Comparison of ENCODE assay signal across 8 mouse cellular contexts in the genomic region with DNA sequence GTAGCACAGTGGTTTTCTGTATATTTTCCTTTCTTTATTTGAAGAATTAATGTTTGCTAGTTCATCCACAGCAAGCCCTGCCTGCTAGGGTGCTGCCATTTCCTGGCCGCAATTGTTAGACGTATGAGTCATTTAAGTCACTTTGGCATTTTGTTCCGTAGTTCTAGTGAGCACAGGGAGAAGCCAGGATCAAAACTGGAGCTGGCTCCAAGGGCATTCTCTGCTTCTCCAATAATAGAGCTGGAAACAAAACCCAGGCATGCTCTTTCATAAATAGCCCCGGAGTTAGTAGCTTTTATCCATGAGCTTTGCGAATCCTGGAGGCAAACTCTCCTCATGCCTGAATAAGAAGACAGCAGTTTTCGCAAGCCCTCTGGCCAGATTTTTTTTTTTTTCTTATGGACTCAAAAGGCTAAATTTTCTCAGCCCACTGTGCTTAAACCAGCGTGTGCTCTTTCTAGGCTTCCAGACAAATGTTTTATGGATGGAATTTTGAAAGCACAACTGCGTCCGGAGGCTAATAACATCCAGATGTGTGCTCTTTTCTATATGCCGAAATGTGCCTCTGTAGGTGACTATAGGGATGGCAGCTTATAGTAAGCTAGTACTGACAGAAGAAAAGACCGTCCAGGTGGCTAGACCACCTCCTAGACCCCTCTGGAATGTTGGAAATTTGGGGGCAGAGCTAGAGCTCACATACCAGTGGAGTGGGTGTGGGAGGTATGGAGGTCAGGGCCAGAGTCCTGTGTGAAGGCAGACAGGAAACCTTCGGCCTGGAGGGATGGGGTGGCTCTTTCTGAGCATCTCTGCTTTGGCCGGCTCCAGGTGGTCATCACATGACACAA. TPM values are rescaled to one million over a fixed set of nuclear protein-coding genes. Genes with fewer than 3 reads are reported as not detected.
DNase-seq lines count a peak whose midpoint lies in the region; ATAC-seq and TF ChIP-seq lines count a peak whose summit lies in the region.

No protein-coding gene starts in this region.

- peak overlapping the region; percentile 84 for H3K9ac ChIP-seq in hindbrain, embryonic 13.5 days
- peak overlapping the region; percentile 77 for H3K9ac ChIP-seq in midbrain, embryonic 11.5 days (ENCODE audit: low read length)

- H3K4me3 ChIP-seq in E14TG2a.4 (replicated peaks; ENCODE audit: low read length) = peak overlapping the region; percentile 82
- peak overlapping the region; percentile 64 for H3K4me3 ChIP-seq in erythroblast, embryonic 14.5 days (replicated peaks)
- H3K4me3 ChIP-seq in hindbrain, embryonic 13.5 days = peak overlapping the region; percentile 73
- H3K4me3 ChIP-seq in midbrain, embryonic 11.5 days (ENCODE audit: low read depth, low read length) = peak overlapping the region; percentile 66

- peak; percentile 20 for TF ChIP-seq CTCF in E14TG2a.4 (conservative IDR thresholded peaks at IDR 0.05; ENCODE audit: low read length)

- H3K36me3 ChIP-seq in E14TG2a.4 (ENCODE audit: insufficient read depth, low read length) = peaks cover 9% of the 10 kb centered on the region
- H3K36me3 ChIP-seq in erythroblast, embryonic 14.5 days (ENCODE audit: control insufficient read depth) = peaks cover 3% of the 10 kb centered on the region; the same call in 1 of the 2 replicates
- 0 out of 2 replicates have a peak, but pooled peaks cover 6% of the 10 kb centered on the region for H3K36me3 ChIP-seq in hindbrain, embryonic 13.5 days
- no peaks in the 10 kb centered on the region for H3K36me3 ChIP-seq in midbrain, embryonic 11.5 days (ENCODE audit: control insufficient read depth, insufficient read depth, low read length)

- peak overlapping the region; percentile 95 for H3K4me2 ChIP-seq in hindbrain, embryonic 13.5 days
- peak overlapping the region; percentile 99 for H3K4me2 ChIP-seq in midbrain, embryonic 11.5 days

- DNase-seq in frontal cortex, postnatal 25 days (ENCODE audit: low spot score in 2 of 2) = no peak
- peak; percentile 97 for DNase-seq in midbrain, embryonic 11.5 days (ENCODE audit: low spot score, missing footprints)
- DNase-seq in cerebellum, adult 9-10 months = no peak
- no peak for DNase-seq in ovary, postnatal 10 days (ENCODE audit: low spot score)

- peaks cover 14% of the 10 kb centered on the region for H3K4me1 ChIP-seq in E14TG2a.4 (replicated peaks; ENCODE audit: low read depth, low read length)
- H3K4me1 ChIP-seq in erythroblast, embryonic 14.5 days (ENCODE audit: control insufficient read depth) = peaks cover 15% of the 10 kb centered on the region
- peaks cover 29% of the 10 kb centered on the region for H3K4me1 ChIP-seq in hindbrain, embryonic 13.5 days (replicated peaks)
- peaks cover 10% of the 10 kb centered on the region for H3K4me1 ChIP-seq in midbrain, embryonic 11.5 days (ENCODE audit: control insufficient read depth, insufficient read depth, low read length)

- H3K27me3 ChIP-seq in E14TG2a.4 (ENCODE audit: insufficient read depth, low read length) = peaks cover 31% of the 10 kb centered on the region
- H3K27me3 ChIP-seq in erythroblast, embryonic 14.5 days (ENCODE audit: control insufficient read depth) = peaks cover 19% of the 10 kb centered on the region
- no peaks in the 10 kb centered on the region for H3K27me3 ChIP-seq in hindbrain, embryonic 13.5 days
- no peaks in the 10 kb centered on the region; the same call in 1 of the 2 replicates for H3K27me3 ChIP-seq in midbrain, embryonic 11.5 days (ENCODE audit: control insufficient read depth, insufficient read depth, low read length)

- ATAC-seq in frontal cortex, adult (ENCODE audit: low TSS enrichment) = peak; percentile 66
- peak; percentile 86 for ATAC-seq in hindbrain, embryonic 13.5 days (ENCODE audit: low FRiP score)
- peak; percentile 79 for ATAC-seq in midbrain, embryonic 11.5 days (ENCODE audit: low FRiP score)

- 26% methylated on average over 13 of the region's 13 CpGs for WGBS in hindbrain, embryonic 13.5 days
- WGBS in midbrain, embryonic 11.5 days = 30% methylated on average over 13 of the region's 13 CpGs

- H3K9me3 ChIP-seq in E14TG2a.4 (ENCODE audit: low read length) = peaks cover 17% of the 10 kb centered on the region
- no peaks in the 10 kb centered on the region for H3K9me3 ChIP-seq in erythroblast, embryonic 14.5 days (ENCODE audit: control insufficient read depth, low read length)
- no peaks in the 10 kb centered on the region for H3K9me3 ChIP-seq in hindbrain, embryonic 13.5 days
- no peaks in the 10 kb centered on the region for H3K9me3 ChIP-seq in midbrain, embryonic 11.5 days (ENCODE audit: control insufficient read depth, low read length)

- peak overlapping the region; percentile 64 for H3K27ac ChIP-seq in hindbrain, embryonic 13.5 days
- no peak overlapping the region for H3K27ac ChIP-seq in midbrain, embryonic 11.5 days (ENCODE audit: low read depth, low read length)

RNA-seq across cellular contexts. Expression of gene Gsto1, which starts 0.6 kb away (rescaled TPM):
- polyA plus RNA-seq in erythroblast, embryonic 14.5 days (2012) = 3.0 and 3.1 TPM in 2 replicates
- polyA plus RNA-seq in hindbrain, embryonic 13.5 days (2015; fragmentation: Nextera tagmentation; extraction: Ambion mirVana) = 117 and 118 TPM in 2 replicates
- 78.9 and 81.1 TPM in 2 replicates for polyA plus RNA-seq in midbrain, embryonic 11.5 days (2014; fragmentation: Nextera tagmentation; extraction: Ambion mirVana)

RNA-seq across cellular contexts. Expression of gene Gsto2, which starts 11.2 kb away (rescaled TPM):
- not detected in 2 replicates for polyA plus RNA-seq in erythroblast, embryonic 14.5 days (2012)
- polyA plus RNA-seq in hindbrain, embryonic 13.5 days (2015; fragmentation: Nextera tagmentation; extraction: Ambion mirVana) = 1.1 and 1.8 TPM in 2 replicates
- 1.4 and 1.8 TPM in 2 replicates for polyA plus RNA-seq in midbrain, embryonic 11.5 days (2014; fragmentation: Nextera tagmentation; extraction: Ambion mirVana)

Comparison
In these comparisons a context has a peak if more than half of its experiments do, and no peak if none do; other contexts are left out.
1. RNA of gene Gsto1, which starts 0.6 kb away (polyA plus RNA-seq): 117 to 118 TPM in hindbrain, embryonic 13.5 days and 78.9 to 81.1 TPM in midbrain, embryonic 11.5 days; 3.0 to 3.1 TPM in erythroblast, embryonic 14.5 days; every median in the first group is over 10 times any median in the second.
2. Peak in every context shown above with its lines, with median percentiles within 50 percentile points of each other: ATAC-seq and H3K4me3 ChIP-seq.